Mouse (Mus musculus) forebrain, embryonic 16.5 days (tissue): ENCODE measurements around the gene Scd3. TPM values are rescaled to one million over a fixed set of nuclear protein-coding genes. Genes with fewer than 3 reads are reported as not detected.

Experiments
- ATAC-seq: fragments of 200-750 bp; cut with Nextera tagmentation; 2 replicates; pipeline ENCODE4 v1.8.0; 2017; ENCODE audit warnings: mild to moderate bottlenecking, moderate library complexity
- H3K27ac ChIP-seq: fragments of 300-500 bp; sonication (generic); 2 replicates; pipeline ENCODE4 v1.5.1; 2014; ENCODE audit warnings: low read length, control low read depth
- H3K27me3 ChIP-seq: fragments of 300-500 bp; sonication (generic); replicated peaks from 2 replicates; pipeline ENCODE4 v1.6.1; 2014; ENCODE audit warnings: low read length; ENCODE audit not compliant: control insufficient read depth, insufficient read depth
- H3K36me3 ChIP-seq: fragments of 300-500 bp; sonication (generic); 2 replicates; pipeline ENCODE4 v1.6.1; 2014; ENCODE audit not compliant: control insufficient read depth, insufficient read depth
- H3K4me1 ChIP-seq: fragments of 300-500 bp; sonication (generic); replicated peaks from 2 replicates; pipeline ENCODE4 v1.6.1; 2014; ENCODE audit warnings: low read length; ENCODE audit not compliant: control insufficient read depth, insufficient read depth
- H3K4me2 ChIP-seq: fragments of 300-500 bp; sonication (generic); 2 replicates; pipeline ENCODE4 v1.6.1; 2014; ENCODE audit warnings: mild to moderate bottlenecking, low read length, control low read depth
- H3K4me3 ChIP-seq: fragments of 300-500 bp; sonication (generic); replicated peaks from 2 replicates; pipeline ENCODE4 v1.5.1; 2014; ENCODE audit warnings: mild to moderate bottlenecking, low read length, control low read depth
- H3K9ac ChIP-seq: fragments of 300-500 bp; sonication (generic); replicated peaks from 2 replicates; pipeline ENCODE4 v1.6.1; 2014; ENCODE audit warnings: low read depth, low read length, control low read depth
- H3K9me3 ChIP-seq: fragments of 300-500 bp; sonication (generic); 2 replicates; pipeline ENCODE4 v1.6.1; 2016; ENCODE audit warnings: low read length; ENCODE audit not compliant: control insufficient read depth
- WGBS: fragments of 180-500 bp; shearing (Covaris S2); extraction: QIAGEN DNeasy Blood & Tissue Kit; methylation state at CpG from one replicate; pipeline ENCODE4 v1.1.7; 2014; 5-methylcytosine and 5-hydroxymethylcytosine counted together
- polyA plus RNA-seq: library from polyadenylated mRNA; unstranded; fragments of >200 nt; fragmentation: Nextera tagmentation; extraction: Ambion mirVana; gene quantifications from 2 replicates; pipeline ENCODE4 v1.2.1, GENCODE M21; 2015

The Scd3 gene
- 1.8 and 2.1 TPM in 2 replicates for polyA plus RNA-seq

DNA sequence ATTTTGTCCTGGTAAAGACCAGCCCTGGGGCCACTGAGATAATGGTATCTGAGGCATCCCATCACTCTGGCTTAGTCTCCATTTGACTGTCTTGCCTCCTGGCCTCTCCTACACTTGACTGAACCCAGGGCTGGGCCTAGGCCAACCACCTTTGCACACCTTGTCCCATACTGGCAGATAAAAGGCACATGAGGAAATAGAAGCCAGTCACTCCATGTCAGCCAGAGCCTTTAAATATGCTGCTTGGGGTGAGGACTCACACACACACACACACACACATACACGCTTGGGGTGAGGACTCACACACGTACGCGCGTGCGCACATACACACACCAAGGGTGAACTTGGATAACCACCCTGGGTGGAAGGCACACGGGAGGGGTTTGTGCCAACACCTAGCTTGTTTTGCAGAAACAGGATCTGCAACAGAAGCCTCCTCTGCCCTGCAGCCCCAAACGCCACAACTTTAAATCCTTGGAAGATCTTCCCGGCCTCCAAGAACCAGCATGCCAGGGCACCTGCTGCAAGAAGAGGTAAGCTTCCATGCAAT lies at the start of gene Scd3:
Gene Scd3, plus strand, starts transcription at position 255 of the 550 bp plus-strand sequence.
- no peaks in the 10 kb centered on the region for H3K9me3 ChIP-seq
- H3K4me2 ChIP-seq, result no peak within 1 kb of the TSS

GRCm38 (mm10) chr19:44153781-44154180 lies 49.3 kb upstream of the Scd3 start:
- no peak overlapping the region for H3K4me2 ChIP-seq
- no peaks in the 10 kb centered on the region for H3K4me1 ChIP-seq
- no peaks in the 10 kb centered on the region for H3K36me3 ChIP-seq
- 84% methylated on average over 5 of the region's 5 CpGs for WGBS
- H3K27ac ChIP-seq, result no peak overlapping the region
- H3K9ac ChIP-seq, result no peak overlapping the region
- H3K4me3 ChIP-seq, result no peak overlapping the region
- no peaks in the 10 kb centered on the region for H3K9me3 ChIP-seq
- ATAC-seq, result no peak
- H3K27me3 ChIP-seq, result peaks cover 7% of the 10 kb centered on the region; the same call in 1 of the 2 replicates

More for the DNA sequence above, at the start of gene Scd3:
- Histone ChIP-seq H3K4me1 (no peaks in the 10 kb centered on the region), H3K4me3 (no peak within 1 kb of the TSS), H3K27me3 (no peaks in the 10 kb centered on the region), H3K27ac (no peak within 1 kb of the TSS), H3K9ac (no peak within 1 kb of the TSS), H3K36me3 (no peaks in the 10 kb centered on the region)
- no peak for ATAC-seq
- 95% methylated on average over 9 of the region's 9 CpGs for WGBS

GRCm38 (mm10) chr19:44157005-44157404 lies 46.1 kb upstream of the Scd3 start:
- H3K36me3 ChIP-seq, result no peaks in the 10 kb centered on the region
- H3K9me3 ChIP-seq, result no peaks in the 10 kb centered on the region
- no peak overlapping the region for H3K27ac ChIP-seq
- no peak overlapping the region for H3K4me2 ChIP-seq
- no peak overlapping the region for H3K9ac ChIP-seq
- H3K27me3 ChIP-seq, result peaks cover 4% of the 10 kb centered on the region; the same call in 1 of the 2 replicates
- ATAC-seq, result no peak
- H3K4me3 ChIP-seq, result no peak overlapping the region
- no peaks in the 10 kb centered on the region for H3K4me1 ChIP-seq
- 92% methylated on average over 10 of the region's 10 CpGs for WGBS

DNA sequence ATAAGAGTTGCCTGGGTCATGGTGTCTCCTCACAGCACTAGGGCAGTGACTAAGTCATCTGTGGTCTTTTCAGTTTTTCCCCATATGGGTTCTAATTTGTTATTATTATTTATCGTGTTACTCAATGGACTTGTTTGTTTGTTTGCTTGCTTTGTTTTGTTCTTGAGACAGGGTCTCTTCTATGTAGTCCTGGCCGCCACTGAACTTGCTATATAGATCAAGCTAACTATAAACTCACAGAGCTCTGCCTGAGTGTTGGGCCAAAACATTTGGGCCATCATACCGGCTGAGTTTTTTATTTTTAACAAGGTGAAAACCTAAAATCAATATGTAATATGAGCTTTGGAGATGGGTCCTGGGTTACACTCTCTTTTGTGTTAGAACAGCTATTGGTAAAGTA lies 43.7 kb upstream of the Scd3 start:
- H3K4me3 ChIP-seq, result no peak overlapping the region
- H3K4me1 ChIP-seq, result no peaks in the 10 kb centered on the region
- H3K27me3 ChIP-seq, result 0 out of 2 replicates have a peak, but pooled peaks cover 4% of the 10 kb centered on the region
- no peaks in the 10 kb centered on the region for H3K36me3 ChIP-seq
- WGBS, result 74% methylated on average over 3 of the region's 3 CpGs
- no peak overlapping the region for H3K4me2 ChIP-seq
- no peak for ATAC-seq
- H3K9ac ChIP-seq, result no peak overlapping the region
- H3K27ac ChIP-seq, result no peak overlapping the region
- H3K9me3 ChIP-seq, result no peaks in the 10 kb centered on the region

DNA sequence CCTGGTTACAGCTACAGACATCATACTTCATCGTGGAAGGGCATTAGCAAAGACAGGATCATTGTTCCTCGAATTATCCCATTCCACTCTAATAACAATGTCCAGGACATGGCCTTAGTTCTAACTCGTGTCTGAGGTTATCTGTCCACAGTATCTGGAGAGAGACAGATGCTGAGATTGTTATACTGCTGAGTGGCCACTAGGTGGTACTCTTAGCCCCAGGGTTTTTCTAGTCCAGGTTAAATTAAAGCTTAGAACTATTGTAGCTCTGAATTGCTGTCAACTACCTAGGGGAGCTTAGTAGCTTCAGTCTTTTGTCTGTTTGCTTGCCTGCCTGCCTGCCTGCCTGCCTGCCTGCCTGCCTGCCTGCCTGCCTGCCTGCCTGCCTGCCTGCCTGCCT lies 41.6 kb upstream of the Scd3 start:
- Histone ChIP-seq H3K27ac (no peak overlapping the region), H3K9me3 (no peaks in the 10 kb centered on the region), H3K9ac (no peak overlapping the region), H3K4me2 (no peak overlapping the region), H3K27me3 (no peaks in the 10 kb centered on the region), H3K4me3 (no peak overlapping the region), H3K4me1 (no peaks in the 10 kb centered on the region), H3K36me3 (no peaks in the 10 kb centered on the region)
- WGBS, result 17% methylated on average over 3 of the region's 3 CpGs
- ATAC-seq, result no peak

GRCm38 (mm10) chr19:44174835-44175234 lies 28.2 kb upstream of the Scd3 start:
- 69% methylated on average over 8 of the region's 8 CpGs for WGBS

GRCm38 (mm10) chr19:44176741-44177140 lies 26.3 kb upstream of the Scd3 start:
- H3K36me3 ChIP-seq, result no peaks in the 10 kb centered on the region
- no peak overlapping the region for H3K9ac ChIP-seq
- ATAC-seq, result no peak
- H3K9me3 ChIP-seq, result peaks cover 5% of the 10 kb centered on the region
- no peaks in the 10 kb centered on the region for H3K27me3 ChIP-seq
- H3K27ac ChIP-seq, result no peak overlapping the region
- no peak overlapping the region for H3K4me2 ChIP-seq
- 91% methylated on average over 3 of the region's 3 CpGs for WGBS
- no peak overlapping the region for H3K4me3 ChIP-seq
- H3K4me1 ChIP-seq, result no peaks in the 10 kb centered on the region

More at GRCm38 (mm10) chr19:44174835-44175234, 28.2 kb upstream of the Scd3 start:
- Histone ChIP-seq H3K4me1 (no peaks in the 10 kb centered on the region), H3K4me2 (no peak overlapping the region), H3K4me3 (no peak overlapping the region), H3K9me3 (peaks cover 5% of the 10 kb centered on the region), H3K9ac (no peak overlapping the region), H3K36me3 (no peaks in the 10 kb centered on the region), H3K27me3 (no peaks in the 10 kb centered on the region), H3K27ac (no peak overlapping the region)
- ATAC-seq, result no peak

DNA sequence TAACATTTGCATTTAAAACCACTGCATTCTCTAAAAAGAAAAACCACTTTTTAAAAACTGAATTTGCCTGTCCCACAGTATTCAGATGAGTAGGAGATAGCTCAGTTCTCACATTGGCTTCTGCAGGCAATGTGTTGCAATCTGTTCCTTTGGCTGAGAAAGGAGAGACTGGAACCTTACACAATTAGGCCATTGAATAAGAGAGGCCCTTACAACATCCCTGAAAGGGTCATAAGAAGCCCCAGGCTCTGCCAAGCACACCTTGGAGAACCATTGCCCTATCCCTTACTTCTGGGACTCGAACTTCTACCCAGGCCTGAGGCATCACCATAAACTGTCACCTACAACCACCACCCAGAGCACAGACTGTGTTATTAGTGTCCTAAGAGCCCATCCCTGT lies 22.6 kb upstream of the Scd3 start:
- Histone ChIP-seq H3K9ac (no peak overlapping the region), H3K36me3 (no peaks in the 10 kb centered on the region), H3K27ac (no peak overlapping the region), H3K4me1 (no peaks in the 10 kb centered on the region), H3K4me3 (no peak overlapping the region), H3K27me3 (no peaks in the 10 kb centered on the region), H3K9me3 (peaks cover 5% of the 10 kb centered on the region), H3K4me2 (no peak overlapping the region)
- ATAC-seq, result no peak
- WGBS, result 83% methylated on average over 1 of the region's 1 CpGs

- Histone ChIP-seq H3K9me3 (no peaks in the 10 kb centered on the region), H3K4me1 (no peaks in the 10 kb centered on the region), H3K9ac (no peak overlapping the region), H3K27ac (no peak overlapping the region), H3K4me3 (no peak overlapping the region), H3K27me3 (no peaks in the 10 kb centered on the region), H3K36me3 (no peaks in the 10 kb centered on the region), H3K4me2 (no peak overlapping the region)
- no peak for ATAC-seq
- WGBS, result 71% methylated on average over 3 of the region's 3 CpGs
These were observed 19.1 kb upstream of the Scd3 start for GRCm38 (mm10) chr19:44183968-44184367.

DNA sequence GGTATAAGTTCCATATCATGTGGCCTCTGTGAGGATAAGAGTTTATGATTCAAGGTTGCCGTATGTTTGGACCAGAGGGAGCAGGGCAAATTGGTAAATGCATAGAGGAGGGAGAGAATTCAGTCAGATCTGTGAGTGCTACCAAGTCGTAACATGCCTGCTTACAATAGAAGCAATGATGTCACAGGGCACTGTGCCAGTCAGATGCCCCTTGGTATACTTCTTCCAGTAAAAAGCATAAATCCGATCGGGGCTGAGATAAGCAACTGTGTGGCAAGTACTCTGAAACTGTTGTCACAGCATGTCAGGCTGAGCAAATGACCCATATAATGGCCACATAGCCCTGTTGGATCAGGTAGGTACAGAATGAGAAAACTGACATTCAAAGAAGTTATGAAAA lies 14.0 kb upstream of the Scd3 start:
- ATAC-seq, result no peak
- WGBS, result 60% methylated on average over 4 of the region's 4 CpGs
- Histone ChIP-seq H3K4me2 (no peak overlapping the region), H3K4me3 (no peak overlapping the region), H3K27ac (no peak overlapping the region), H3K36me3 (no peaks in the 10 kb centered on the region), H3K9ac (no peak overlapping the region), H3K4me1 (no peaks in the 10 kb centered on the region), H3K27me3 (no peaks in the 10 kb centered on the region), H3K9me3 (no peaks in the 10 kb centered on the region)
